Mouse (Mus musculus): ENCODE results near the gene Numbl.

Gene Numbl

DNA sequence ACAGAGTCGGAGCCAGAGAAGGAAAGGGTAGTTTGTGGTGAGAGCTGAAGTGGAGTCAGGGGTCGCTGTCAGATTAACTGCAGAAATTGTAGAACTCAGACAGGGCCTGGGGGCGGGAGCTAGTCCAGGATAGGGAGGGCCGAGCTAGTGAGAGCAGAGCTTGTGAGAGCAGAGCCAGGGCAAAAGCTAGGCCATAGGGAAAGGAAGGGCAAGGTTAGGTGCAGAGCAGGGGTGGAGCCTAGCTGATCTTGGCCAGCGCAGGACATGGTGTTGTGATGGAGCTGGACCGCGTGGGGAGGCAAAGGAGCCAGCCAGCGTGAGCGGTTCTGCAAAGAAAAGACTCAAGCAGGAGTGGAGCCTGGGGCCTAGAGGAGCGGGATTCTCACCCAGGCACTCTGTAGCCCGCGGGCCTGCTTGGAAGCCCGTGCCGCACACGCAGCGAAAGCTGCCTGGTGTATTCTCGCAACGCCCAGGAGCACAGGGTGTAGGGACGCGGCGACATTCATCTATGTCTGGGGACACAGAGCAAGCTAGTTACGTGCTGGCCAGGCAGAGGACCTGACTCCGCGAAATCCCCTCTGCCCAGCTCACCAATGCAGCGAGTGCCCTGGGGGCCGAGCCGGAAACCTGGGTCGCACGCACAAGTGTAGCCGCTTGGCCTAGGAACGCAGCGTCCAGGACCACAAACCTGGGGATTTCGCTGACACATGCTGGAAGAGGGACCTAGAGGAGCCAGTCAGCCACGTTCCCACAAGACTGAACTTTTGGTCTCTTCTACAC is 68.1 kb downstream of the Numbl start:
- peak; percentile 62 to 69 for DNase-seq

DNA sequence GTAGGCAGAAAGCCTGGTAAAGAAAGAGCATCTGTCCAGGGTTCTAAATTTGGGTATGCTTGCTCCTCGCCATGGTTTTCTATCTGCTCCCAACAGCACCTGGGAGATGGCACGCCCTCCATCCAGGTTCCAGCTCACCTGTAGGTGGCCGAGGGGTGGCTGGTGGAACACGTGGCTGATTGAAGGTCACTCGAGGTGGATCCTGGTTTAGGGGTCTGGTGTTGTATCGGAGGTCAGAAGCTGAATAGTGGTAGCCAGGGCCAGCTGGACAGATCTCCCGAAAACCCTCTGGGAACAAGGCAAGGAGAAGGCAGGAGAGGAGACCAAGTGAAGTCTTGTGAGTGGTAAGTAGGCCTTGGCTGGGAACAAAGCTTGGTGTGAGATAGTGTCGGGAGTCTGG is 69.3 kb downstream of the Numbl start:
- DNase-seq: no peak

DNA sequence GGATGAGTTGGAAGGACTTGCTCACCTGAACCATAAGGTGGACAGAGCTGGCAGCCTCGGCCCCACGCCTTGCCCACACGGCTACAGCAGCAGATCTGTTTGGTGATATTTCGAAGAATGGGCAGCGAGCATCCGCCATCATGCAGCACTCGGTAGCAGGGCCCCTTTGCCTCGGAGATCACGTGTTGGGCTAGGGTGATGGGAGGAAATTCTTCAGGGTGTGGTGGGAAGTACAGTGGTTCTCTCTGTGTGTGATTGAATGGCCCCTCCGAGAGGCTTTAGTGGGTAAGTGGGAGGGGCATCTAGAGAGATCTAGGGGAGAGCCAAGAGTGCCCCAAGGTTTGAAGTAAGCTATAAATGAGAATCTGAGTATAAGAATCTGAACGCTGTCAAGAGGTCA is 69.9 kb downstream of the Numbl start:
- no peak for DNase-seq

DNA sequence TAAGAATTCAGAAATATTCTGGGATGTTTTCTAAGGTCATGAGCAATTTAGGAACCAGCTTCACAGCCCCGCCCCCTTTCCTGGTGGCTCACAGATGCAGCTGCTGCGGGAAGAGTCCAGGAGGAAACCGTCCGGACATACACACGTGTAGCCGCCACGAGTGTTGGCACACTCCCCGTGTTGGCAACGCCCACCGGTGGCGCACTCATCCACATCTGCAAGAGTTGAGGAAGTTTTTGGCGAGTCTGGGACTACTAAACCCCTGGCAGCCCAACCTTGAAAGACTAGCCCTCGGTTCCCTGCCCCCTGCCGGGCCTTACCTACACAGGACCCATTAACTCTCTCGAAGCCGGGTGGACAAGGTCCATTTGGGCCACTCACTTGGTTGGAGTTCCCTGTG is 70.4 kb downstream of the Numbl start:
- DNase-seq: no peak

DNA sequence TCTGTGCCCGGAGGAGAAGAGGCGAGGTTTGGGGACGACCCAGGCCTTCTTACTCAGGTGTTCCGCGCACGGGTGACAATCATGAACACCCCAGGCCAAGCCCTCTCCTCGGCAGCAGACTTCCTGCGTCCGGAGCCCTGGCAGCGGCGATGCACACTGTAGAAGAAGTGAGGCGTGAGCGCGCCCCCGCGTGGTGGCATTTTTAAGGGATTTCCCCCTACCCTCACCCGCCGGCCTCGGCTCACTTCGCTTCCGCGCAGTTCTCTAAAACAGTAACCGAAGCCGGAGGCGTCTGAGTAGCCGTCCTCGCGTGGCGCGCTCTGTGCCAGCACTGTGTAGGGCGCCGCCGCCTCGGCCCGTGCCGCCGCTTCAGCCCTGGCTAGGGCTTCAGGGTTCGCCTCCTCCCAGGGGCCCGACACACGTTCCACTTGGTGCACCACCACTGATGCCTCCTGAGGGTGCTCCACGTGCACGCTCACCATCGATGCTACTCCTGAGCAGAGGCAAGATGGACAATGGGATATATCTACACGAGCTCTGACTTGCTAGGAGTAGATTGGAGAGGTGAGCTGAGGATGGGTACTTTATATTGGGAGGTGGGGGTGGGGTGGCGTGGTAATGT is 71.2 kb downstream of the Numbl start:
- DNase-seq: peak; percentile 87 to 93

DNA sequence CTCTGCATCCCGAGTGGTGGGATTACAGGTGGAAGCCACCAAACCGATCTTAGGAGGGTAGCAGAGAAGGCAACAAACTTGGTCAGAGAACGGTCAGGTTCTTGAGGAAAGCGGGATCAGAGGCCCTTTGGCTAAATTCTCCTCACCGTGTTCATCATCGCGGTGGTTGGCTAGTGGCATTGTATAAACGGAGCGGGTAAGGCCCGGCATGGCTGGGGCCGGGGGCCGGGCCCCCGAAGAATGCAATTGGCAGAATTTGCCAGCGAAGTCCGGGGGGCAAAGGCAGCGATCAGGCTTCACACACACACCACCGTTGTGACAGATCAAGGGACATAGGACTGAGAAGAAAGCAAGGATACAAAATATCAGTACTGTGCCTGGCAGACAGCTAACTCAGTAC is 71.7 kb downstream of the Numbl start:
- no peak for DNase-seq

DNA sequence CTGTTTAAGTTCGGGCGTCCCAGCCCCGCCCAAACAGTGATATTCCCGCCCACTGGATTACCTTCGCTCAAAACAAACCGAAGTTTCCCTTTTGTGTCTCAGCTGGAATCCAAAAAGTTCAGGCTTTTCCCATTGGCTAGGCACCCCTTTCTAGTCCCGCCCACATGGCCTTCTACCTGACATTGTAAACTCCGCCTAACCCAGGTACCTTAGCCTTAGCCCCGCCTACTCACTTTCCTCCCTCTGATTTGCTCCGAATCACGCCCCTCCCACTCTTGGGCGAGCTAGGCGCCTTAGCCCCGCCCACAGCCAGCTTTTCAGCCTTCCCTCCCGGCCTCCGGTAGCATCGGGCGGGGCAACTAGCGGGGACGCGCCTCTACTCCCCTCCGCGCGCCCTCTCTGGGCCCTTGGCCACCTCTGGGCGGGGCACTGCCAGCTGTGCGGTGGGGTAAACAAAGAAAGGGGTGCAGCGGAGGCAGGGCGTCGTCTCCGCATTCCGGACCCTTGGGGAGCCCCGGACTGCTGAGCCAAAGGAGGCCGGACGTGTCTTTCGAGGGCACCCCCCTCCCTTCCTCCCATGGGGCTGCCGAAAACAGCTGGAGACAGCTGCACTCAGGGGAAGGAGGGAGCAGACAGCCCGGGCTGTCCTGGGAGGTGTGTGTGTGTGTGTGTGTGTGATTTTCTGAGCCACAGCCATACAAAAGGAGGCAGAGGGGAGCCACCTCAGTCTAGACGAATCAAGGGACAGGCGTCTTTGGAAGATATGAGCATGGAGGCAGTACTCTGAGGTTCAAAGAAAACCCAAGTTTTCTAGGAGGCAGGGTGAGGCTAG is 72.7 kb downstream of the Numbl start:
- DNase-seq: peak; percentile 55 to 74

DNA sequence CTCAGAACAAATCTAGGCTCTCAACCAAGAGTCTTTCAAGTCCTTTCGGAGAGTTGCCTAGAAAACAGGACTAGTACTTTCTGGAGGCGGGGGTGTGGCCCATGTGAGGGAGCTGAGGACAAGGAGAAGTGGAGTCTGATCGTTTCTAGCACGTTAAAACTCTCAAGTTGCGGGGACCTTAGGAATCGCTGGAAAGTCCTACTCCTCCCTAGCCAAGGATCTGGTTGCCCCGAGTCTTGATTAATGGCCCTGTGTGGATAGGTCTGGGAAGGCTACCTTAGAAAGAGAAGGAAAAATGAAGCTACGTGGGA is 73.3 kb downstream of the Numbl start:
- DNase-seq: no peak

Data from cerebellum, postnatal 25 days (tissue).